7 mouse cellular contexts compared by ENCODE assay signal in the genomic region with DNA sequence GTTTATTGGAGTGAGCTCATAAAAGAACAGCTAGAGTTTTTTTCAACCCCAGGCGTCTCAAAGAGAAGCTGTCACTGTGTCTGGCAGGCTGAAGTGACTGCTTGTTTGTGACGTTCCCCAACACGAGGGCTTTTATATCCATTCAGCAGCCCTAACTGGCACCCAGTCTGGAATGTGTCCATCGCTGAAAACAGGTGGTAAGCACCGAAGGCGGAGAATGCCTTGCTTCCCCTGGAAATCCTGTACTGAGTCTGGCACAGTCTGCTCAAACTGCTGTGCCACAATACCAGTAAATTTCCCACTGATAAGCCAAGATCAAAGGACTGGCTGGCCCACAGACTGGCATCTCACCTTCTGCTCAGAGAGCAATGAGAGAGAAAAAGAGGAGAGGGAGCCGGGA. TPM values are rescaled to one million over a fixed set of nuclear protein-coding genes. Genes with fewer than 3 reads are reported as not detected.
A peak's percentile ranks its signal among the peaks of the same experiment; 100 is the strongest.
DNase-seq lines count a peak whose midpoint lies in the region; ATAC-seq and TF ChIP-seq lines count a peak whose summit lies in the region.

No protein-coding gene starts in this region.

- peaks cover 17% of the 10 kb centered on the region for H3K4me1 ChIP-seq in liver, adult 2 months (ENCODE audit: control insufficient read depth, insufficient read depth, low read length)
- peaks cover 27% of the 10 kb centered on the region for H3K4me1 ChIP-seq in forebrain, embryonic 15.5 days
- H3K4me1 ChIP-seq in hindbrain, embryonic 15.5 days (replicated peaks) = peaks cover 25% of the 10 kb centered on the region

- no peaks in the 10 kb centered on the region for H3K36me3 ChIP-seq in liver, adult 2 months (ENCODE audit: control insufficient read depth, insufficient read depth, low read length)
- H3K36me3 ChIP-seq in forebrain, embryonic 15.5 days = no peaks in the 10 kb centered on the region
- no peaks in the 10 kb centered on the region for H3K36me3 ChIP-seq in hindbrain, embryonic 15.5 days

- H3K27ac ChIP-seq in liver, adult 2 months (replicated peaks; ENCODE audit: insufficient read depth, low read depth, low read length) = no peak overlapping the region
- peak overlapping the region; percentile 86 for H3K27ac ChIP-seq in forebrain, embryonic 15.5 days (replicated peaks)
- peak overlapping the region; percentile 86 for H3K27ac ChIP-seq in hindbrain, embryonic 15.5 days (replicated peaks)

- H3K9me3 ChIP-seq in forebrain, embryonic 15.5 days = no peaks in the 10 kb centered on the region
- H3K9me3 ChIP-seq in hindbrain, embryonic 15.5 days = no peaks in the 10 kb centered on the region

- no peaks in the 10 kb centered on the region for H3K27me3 ChIP-seq in liver, adult 2 months (ENCODE audit: control insufficient read depth, insufficient read depth, low read length)
- H3K27me3 ChIP-seq in forebrain, embryonic 15.5 days = no peaks in the 10 kb centered on the region
- no peaks in the 10 kb centered on the region for H3K27me3 ChIP-seq in hindbrain, embryonic 15.5 days

- 19% methylated on average over 7 of the region's 7 CpGs for whole genome bisulfite sequencing in liver, adult 2 months
- 11% methylated on average over 7 of the region's 7 CpGs for WGBS in forebrain, embryonic 15.5 days
- WGBS in hindbrain, embryonic 15.5 days = 24% methylated on average over 7 of the region's 7 CpGs

- no peak for TF ChIP-seq CTCF in liver, adult 2 months (IDR thresholded peaks at IDR 0.05; ENCODE audit: low read depth, low read length)

- peak; percentile 83 for ATAC-seq in forebrain, embryonic 15.5 days (replicated peaks)
- peak; percentile 49 for ATAC-seq in hindbrain, embryonic 15.5 days (ENCODE audit: low FRiP score, low read depth)

- peak overlapping the region; percentile 89; the same call in 1 of the 2 replicates for H3K4me2 ChIP-seq in forebrain, embryonic 15.5 days (replicated peaks)
- no peak overlapping the region; the same call in 1 of the 2 replicates for H3K4me2 ChIP-seq in hindbrain, embryonic 15.5 days

- no peak overlapping the region for H3K9ac ChIP-seq in liver, adult 2 months (ENCODE audit: low read depth, low read length)
- no peak overlapping the region for H3K9ac ChIP-seq in forebrain, embryonic 15.5 days (replicated peaks)
- H3K9ac ChIP-seq in hindbrain, embryonic 15.5 days = no peak overlapping the region

- peak; percentile 59 for DNase-seq in liver, adult 2 months (ENCODE audit: extremely low read depth, low read depth, low spot score)
- no peak for DNase-seq in liver
- peak; percentile 59 for DNase-seq in lung, postnatal 10 days
- DNase-seq in spleen, adult 12 weeks (ENCODE audit: low spot score) = no peak
- no peak for DNase-seq in T-cell, adult 2 months (ENCODE audit: low spot score)

- no peak overlapping the region for H3K4me3 ChIP-seq in liver, adult 2 months (ENCODE audit: insufficient read depth, low read depth, low read length)
- no peak overlapping the region for H3K4me3 ChIP-seq in forebrain, embryonic 15.5 days
- H3K4me3 ChIP-seq in hindbrain, embryonic 15.5 days = no peak overlapping the region

- TF ChIP-seq POLR2A in liver, adult 2 months (IDR thresholded peaks at IDR 0.05; ENCODE audit: extremely low read depth, insufficient read depth, low read length) = no peak

- no peaks in the 10 kb centered on the region for H3K79me2 ChIP-seq in liver, adult 2 months (ENCODE audit: control insufficient read depth, insufficient read depth, low read length)

RNA-seq across cellular contexts. Expression of a gene that starts 59.1 kb away (rescaled TPM):
- 65.4 and 89.1 TPM in 2 replicates for total RNA-seq in liver, adult 2 months (2014; rRNA removed)
- polyA plus RNA-seq in liver, adult 2 months (2012; rRNA removed) = 17.1 and 21.0 TPM in 2 replicates
- polyA plus RNA-seq in forebrain, embryonic 15.5 days (2015; fragmentation: Nextera tagmentation; extraction: Ambion mirVana) = 10.0 and 10.2 TPM in 2 replicates
- polyA plus RNA-seq in hindbrain, embryonic 15.5 days (2015; fragmentation: Nextera tagmentation; extraction: Ambion mirVana) = 10.1 and 11.1 TPM in 2 replicates

Comparison
In these comparisons a context has a peak if more than half of its experiments do, and no peak if none do; other contexts are left out.
1. DNase-seq: peak in liver, adult 2 months (single experiment) and lung, postnatal 10 days (single experiment); none in liver (single experiment), spleen, adult 12 weeks (single experiment) and T-cell, adult 2 months (single experiment).